Mouse (Mus musculus) B cell, adult 62 days (primary cell): ENCODE measurements around the gene Nudt12. TPM values are rescaled to one million over a fixed set of nuclear protein-coding genes. Genes with fewer than 3 reads are reported as not detected.

ENCODE experiments used
- total RNA-seq: library from RNA; stranded (reverse); gene quantifications from 4 replicates; pipeline ENCODE4 v1.2.4, GENCODE M21; 2023

Gene Nudt12
- total RNA-seq = 1.2 to 2.7 TPM (median 2.6 TPM) in 4 replicates

DNA sequence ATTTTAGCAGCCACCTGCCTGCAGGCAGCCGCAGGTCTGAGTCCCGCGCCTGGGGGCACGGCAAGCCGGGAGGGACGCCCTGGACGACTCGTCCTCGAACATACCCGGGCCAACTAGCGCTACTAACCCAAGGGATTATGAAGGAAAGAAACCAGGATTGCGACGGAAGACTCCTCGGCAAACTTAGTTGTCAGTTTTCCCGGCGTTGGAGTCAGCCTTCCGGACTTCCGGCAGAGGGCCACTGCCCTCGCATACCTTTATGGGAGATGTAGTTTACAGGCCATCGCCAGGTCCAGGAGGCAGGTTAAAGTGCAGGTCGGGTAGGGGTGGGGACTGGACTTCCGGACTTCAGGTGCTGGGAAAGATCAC, at the start of gene Nudt12:
Nudt12 (minus strand) TSS at position 282 of the 369 bp plus-strand sequence.

DNA sequence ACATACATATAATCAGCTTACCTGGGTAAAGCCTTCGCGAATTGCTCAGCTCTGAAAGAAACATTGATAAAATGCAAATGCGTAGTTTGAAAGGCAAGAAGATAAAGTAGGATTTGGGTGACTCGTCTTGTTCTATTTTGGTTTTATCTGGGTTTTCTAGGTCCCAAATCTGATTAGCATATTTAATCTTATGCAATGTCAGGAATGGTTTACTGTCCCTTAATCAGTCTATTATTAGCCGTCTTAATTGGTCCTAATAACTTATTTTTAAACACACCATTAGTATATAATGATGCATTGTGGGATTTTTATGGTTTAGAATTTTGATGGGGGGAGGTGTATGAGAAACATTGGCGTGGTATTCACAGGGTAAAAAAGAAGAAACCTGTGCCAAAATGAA, 21.9 kb downstream of the Nudt12 start, which contains the start of gene Pdzph1:
Pdzph1 (minus strand) TSS at position 101 of the 400 bp plus-strand sequence.

Other genes starting within 250 kb of the Nudt12 start
- not detected in 4 replicates for gene Pdzph1, start 22.0 kb downstream of the Nudt12 start, total RNA-seq